Mouse (Mus musculus) megakaryocyte, embryonic 14.5 days (primary cell): ENCODE results near the gene Rhot2.

Source experiments
- FLI1 ChIP-seq: IDR thresholded peaks from 2 replicates; pipeline ENCODE4 v1.6.1; 2012; ENCODE audit warnings: low read length, inconsistent platforms, mixed read lengths
- GATA1 ChIP-seq: IDR thresholded peaks from 3 replicates; pipeline ENCODE4 v1.6.1; 2012; ENCODE audit warnings: mixed read lengths, low read length, inconsistent platforms, borderline replicate concordance

DNA sequence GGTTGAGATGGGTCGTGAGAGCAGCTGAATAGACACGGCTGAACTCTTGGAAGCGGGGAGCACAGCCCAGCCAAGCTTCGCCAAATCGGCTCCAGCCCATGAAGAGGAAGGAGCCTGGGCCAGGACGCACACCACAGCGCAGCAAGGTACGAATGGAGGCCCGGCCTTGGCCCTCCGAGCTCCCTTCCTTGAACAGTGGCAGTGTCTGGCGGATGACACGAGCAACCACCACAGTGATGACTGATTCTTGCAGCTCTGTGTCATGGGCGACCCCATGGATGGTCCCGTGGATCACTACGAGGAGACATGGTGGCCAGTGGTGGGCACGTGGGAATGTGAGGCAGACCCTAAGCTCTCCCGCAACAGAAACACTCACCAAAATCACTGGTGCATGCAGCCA, 49.7 kb downstream of the Rhot2 start:
- no peak for TF ChIP-seq GATA1
- no peak for TF ChIP-seq FLI1
